Mouse (Mus musculus): ENCODE results near the gene Egr2.

The Egr2 gene

DNA sequence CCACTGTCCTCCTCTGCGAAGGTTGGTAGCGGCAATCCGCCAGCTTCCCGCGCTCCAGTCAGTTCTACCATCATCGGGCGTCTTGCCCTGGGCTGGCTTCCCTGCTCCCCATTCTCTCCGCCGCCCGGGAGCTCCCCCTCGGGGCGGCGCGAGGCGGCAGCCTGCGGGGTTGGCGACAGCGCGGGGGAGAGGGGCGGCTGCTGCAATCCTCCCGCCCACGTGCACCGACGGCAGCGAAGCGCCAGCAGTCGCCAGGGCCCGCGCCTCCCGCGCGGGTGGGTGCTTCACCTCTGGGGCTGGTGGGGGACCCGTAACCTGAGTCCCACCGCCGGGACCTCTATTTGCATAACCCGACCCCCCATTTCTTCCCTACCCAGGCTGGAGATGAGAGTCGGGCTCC, at the start of gene Egr2:
Gene Egr2 (plus strand): TSS at position 220 of the 400 bp plus-strand sequence.
- in situ Hi-C loops (cut with MboI, MseI), result loop anchor here in 1 of 2 experiments (5.0 to 10.0 kb wide), 2 partner anchors 192 to 610 kb away; no protein-coding TSS in a partner anchor

DNA sequence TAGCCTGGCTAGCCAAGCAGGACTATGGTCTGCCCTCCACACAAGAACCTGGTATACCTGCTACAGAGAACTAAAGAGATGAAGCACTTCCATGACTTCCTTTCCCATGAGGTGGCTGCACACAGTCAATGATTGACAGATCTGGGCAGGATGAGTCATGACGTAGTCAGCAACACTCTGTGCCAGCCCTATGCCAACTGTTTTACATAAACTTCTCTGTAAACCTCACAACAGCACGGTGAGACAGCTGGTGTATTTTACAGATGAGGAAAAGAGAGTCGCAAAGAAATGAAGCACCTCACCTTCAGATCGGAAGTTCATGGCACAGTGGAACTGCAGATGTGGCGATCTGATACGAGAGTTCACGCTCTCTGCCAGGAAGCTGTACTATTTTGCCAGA, 47.8 kb upstream of the Egr2 start:
- in situ Hi-C loops (cut with MboI, MseI), result loop anchor here in 1 of 2 experiments (5.0 kb wide), 1 partner anchor 40 kb away; no protein-coding TSS in a partner anchor

DNA sequence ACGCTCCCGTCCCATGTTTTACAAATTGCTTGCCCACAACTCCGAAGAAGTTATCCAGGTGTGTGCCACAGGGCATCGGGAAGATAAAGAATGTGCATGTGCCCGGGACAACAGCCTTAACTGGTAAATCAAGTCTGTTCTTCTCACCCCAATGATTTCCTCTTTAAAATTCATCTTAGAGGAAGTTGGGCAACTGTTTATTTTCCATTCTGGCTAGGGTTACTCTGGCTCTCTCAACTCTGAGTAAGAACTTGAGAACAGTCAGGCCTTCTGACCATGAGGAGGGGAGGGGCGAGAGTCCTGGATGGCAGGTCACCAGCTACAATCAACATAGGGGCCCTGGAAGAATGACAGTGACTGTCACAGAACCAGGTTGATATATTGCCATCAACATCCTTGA, 45.4 kb upstream of the Egr2 start:
- in situ Hi-C loops (cut with MboI, MseI), result loop anchor here in 1 of 2 experiments (5.0 kb wide), 1 partner anchor 37 kb away; no protein-coding TSS in a partner anchor

DNA sequence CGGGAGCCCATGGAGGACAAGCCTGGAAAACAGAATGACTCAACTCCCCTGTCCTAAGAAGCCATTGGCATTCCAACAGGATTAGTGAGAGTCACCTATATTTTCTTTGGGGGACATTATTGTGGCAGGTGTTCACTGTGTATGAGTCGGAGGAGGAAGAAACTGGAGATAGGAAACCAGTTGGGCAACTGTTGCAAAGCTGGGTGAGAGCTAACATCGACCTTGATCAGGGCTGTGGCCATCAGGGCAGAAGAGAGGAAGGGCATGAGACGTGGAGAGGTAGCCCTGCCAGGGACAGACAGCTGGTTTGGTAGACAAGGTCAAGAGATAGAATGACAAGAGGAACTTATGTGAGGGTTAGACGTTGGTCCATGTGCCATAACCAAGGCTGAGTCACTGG, 44.6 kb upstream of the Egr2 start:
- in situ Hi-C loops (cut with MboI, MseI), result no loop called here

DNA sequence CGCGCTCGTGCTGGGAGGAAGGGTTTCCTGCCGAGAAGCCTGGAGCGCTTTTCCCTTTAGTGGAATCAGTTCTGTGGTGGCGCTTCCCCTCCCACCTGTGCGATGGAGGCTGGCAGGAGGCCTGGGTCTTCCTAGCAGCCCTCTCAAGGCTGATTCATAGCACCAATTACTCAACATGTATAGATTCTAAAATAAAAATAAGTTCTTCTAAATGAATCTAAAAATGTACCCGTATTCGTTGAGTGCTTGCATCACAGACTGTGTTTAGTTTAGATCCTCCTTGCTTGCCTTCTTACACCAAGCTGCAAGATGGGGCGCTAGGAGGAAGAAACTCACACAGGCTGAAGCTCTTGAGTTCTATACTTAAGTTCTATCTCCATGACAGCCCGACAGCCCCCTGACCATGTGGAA, 43.1 kb upstream of the Egr2 start:
- in situ Hi-C loops (cut with MboI, MseI), result no loop called here

DNA sequence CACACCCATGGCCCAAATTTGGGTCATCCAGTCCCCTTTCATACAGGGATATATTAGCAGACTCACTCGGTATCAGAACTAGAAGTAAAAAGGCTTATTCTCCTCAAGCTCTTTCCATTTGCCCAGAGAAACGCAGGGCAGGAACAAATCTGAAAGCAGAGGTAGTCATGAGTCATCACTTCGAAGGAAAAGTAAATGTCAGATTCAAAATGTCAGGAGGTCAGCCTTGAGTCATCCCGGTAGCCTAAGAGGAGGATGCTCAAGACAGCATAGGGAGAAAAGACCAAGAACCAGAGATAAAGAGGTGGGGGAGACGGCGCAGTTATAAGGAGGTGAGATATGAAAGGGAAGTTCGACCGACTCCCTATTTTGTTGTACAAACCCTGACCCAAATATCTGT, 41.7 kb upstream of the Egr2 start:
- in situ Hi-C loops (cut with MboI, MseI), result no loop called here

DNA sequence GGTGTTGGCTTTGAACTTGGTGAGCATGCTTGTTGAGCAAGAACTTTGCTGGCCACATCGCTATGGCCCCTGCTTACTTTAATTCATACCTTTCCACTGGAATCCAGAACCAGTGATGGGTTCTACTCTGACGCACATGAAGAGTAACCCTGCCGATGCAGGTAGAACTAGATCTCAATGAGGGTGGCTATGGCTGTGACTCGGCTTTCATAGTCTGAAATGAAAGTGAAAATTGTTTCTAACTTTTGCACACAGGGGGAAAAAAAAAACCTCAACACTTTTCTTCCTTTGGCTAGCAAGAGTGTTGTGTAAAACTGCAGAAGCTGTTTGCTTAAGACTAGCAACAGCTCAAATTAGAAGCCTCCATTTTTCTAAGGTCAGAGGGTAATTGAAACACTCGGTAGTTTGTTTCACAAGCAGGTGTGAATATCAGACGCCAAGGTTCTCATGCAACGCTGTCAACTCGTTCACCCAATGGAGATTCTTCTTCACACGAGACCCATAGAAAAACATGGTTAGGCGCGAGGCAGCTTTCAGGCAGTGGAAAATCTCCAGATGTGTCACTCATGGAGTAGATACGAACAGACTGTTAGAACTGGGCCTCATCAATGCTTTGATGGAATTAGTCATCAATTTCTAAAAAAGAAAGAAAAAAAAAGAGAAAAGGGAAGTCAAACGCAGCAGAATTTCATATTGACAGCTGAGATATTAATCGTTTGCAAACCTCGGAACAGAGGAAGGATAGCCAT, 38.0 kb upstream of the Egr2 start:
- in situ Hi-C loops (cut with MboI, MseI), result loop anchor here in 1 of 2 experiments (5.0 kb wide), 1 partner anchor 370 kb away; no protein-coding TSS in a partner anchor

DNA sequence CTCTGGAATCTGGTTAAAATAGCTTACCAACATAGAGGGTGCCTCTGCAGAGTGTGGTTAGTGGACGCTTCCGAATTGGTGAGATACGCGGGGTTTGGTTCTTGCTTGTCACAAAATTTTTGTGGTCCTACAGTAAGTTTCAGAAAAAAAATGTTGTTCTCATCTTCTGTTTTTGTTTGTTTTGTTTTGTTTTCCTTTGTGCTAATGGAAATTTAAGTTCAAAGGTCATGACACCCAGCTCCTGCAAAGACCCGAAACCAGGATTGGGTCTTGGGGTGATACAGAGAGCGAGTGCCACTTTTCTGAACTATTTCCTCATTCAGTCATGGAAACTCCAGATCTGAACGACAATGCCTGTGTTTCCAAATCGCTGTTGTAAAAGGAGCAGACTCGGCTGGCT, 37.3 kb upstream of the Egr2 start:
- in situ Hi-C loops (cut with MboI, MseI), result loop anchor here in 1 of 2 experiments (5.0 kb wide), 1 partner anchor 371 kb away; no protein-coding TSS in a partner anchor

DNA sequence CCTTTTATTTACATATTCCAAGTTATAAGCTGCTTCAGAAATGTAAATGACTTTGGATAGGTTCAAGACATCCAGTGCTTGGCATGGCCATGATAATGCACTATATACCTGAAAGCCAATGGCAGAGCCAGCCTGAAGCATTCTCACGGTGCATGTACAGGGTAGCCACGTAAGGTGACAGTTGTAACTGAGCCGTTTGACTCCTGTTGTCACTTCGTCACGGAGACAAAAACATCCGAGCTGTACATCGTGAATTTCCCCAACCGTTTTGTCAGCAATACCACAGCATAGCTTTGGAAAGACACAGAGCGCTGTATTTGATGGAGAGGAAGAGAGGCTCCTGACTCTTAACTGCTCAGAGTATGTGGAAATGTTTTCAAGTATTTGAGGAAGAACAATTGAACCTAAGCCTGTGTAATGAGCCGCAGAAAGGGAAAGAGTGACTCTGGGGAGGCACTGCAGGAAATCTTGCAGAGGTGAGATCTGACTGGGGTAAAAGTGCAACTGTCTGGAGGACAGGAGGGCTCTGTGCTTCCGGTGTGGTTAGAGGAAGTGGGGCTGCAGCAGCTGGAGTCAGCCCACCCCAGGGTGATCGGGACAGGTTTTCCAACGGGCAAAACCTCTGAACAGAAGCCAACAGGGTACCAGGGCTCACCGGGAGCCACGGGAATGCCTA, 31.8 kb upstream of the Egr2 start:
- in situ Hi-C loops (cut with MboI, MseI), result loop anchor here in 1 of 2 experiments (10.0 kb wide), 1 partner anchor 649 kb away; no protein-coding TSS in a partner anchor

DNA sequence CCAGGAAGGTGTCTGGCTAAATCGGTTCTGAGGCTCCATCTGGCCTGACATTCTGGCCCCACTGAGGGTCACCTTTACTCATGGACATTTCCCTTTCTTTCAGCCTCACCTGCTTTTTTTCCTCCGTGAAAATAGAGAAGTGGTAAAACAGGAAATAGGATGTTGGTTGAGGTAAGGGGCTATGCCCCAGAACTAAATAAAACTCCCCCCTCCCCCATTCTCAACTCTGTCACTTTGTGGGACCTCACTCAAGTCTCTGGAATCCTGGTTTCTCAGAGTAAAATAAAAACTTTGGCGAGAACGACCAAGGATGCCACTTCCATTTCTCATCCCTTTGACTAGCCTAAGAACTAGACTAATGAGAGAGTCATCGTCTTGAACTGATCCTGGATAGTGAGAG, 31.2 kb upstream of the Egr2 start:
- in situ Hi-C loops (cut with MboI, MseI), result loop anchor here in 1 of 2 experiments (10.0 kb wide), 1 partner anchor 649 kb away; no protein-coding TSS in a partner anchor

DNA sequence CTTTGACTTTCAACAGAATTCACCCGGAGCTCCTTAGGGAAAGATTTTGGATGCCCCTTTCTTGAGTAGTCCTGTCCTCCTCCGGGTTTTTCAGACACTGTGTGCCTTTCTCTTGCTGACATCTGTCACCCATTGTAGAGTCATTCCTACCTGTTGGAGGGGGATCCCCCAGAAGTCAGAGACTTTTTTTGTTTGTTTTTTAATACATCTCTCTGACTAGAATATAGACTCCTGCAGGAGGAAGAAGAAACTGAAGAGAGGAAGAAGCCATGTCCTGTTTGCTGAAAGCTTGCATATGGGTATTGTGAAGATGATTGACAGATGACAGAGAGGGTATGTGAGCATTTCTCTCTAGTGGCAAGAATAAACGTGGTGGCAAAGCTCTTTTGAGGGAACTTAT, 30.0 kb upstream of the Egr2 start:
- in situ Hi-C loops (cut with MboI, MseI), result loop anchor here in 1 of 2 experiments (10.0 kb wide), 1 partner anchor 650 kb away; no protein-coding TSS in a partner anchor

DNA sequence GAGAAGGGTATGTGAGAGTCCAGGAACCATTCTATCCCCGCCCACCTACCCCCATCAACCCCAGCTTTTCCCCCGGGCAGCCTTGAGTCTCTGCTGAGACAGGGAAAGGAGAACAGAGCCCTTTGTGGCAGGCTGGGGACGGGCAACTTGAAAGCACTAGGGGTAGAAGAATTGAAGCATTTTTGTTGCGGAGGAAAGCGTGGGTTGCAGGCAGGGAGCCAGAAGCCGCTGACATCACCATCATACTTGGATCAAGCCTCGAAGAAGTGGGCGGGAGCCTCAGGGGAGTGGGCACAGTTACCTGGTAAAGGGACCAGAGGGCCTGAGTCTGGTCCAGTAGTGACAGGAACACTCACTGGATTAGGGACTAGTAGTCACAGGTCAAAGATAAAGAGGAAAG, 23.1 kb upstream of the Egr2 start:
- in situ Hi-C loops (cut with MboI, MseI), result no loop called here

DNA sequence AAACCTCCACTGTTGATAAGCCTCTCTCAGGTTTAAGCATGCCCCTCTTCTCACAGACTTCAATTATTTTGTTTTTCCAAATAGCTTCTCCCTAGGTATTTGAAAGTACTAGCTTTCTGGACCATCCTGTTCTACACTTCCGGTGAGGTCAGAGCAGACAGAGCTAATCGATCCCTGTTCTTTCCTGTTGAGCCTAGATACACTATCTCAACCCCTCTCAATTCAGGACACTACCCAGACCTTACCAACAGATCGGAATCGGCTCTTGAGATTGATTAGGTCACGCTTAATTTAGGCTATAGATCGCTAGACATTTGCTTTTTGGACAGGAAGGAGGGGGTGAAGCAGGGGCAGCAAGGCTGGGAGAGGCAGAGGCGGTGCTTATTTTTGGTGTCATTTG, 22.4 kb upstream of the Egr2 start:
- in situ Hi-C loops (cut with MboI, MseI), result no loop called here

DNA sequence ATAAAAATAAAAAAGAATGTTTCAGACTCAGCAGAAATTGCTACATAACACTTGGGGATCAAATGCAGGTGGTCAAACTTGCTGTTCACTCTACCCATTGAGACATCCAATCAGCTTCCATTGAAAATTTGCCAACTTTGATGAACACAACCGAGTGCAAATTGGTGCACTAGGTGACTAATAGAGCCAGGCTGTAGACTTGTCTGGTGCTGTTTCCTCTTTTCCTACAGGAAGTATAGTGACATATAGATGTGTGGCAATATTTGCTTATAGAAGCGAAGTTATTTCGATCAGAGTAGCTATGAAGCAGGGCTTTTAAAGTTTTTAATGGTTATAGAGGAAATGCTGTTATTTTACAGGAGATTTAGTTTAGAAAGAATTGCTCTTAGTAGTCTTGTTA, 16.5 kb upstream of the Egr2 start:
- in situ Hi-C loops (cut with MboI, MseI), result no loop called here

DNA sequence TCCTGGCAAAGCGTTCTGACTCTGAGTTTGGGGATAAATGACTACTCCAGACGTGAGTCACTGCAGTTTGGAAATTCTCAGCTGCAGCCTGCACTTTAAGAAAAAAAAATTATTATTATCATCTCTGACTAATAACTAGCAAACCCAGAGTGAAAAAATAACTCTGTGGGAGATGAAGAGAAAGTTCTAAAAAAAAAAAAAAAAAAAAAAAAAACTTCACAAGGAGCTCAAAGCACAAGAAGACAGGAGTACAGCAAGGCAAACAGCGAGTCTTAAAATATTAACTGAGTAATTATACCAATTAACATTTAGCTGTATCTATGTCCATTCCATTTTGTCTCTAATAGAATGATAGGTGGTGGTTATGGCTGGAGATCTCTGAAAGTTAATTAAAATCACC, 11.1 kb upstream of the Egr2 start:
- in situ Hi-C loops (cut with MboI, MseI), result loop anchor here in 1 of 2 experiments (10.0 kb wide), 1 partner anchor 199 kb away; no protein-coding TSS in a partner anchor

DNA sequence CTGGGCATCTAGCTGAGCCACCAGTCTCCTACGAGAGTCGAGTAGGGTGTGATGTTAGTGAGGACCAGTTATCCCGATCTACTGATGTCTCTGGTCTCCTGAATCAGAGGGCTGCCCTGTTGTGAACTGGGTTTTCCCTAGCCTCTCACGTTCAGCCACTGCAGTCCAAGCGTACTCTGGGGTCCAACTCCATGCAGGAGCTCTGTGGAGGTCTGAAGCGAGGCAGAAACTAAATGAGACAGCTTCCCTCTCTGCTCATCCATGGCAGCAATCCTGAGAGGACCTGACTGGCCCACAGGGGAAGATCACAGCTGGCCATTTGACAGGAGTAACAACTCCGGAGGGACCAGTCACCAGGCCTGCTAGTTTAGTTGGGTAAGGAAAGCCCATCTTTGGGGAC, 10.6 kb upstream of the Egr2 start:
- in situ Hi-C loops (cut with MboI, MseI), result loop anchor here (5.0 to 10.0 kb wide), 3 partner anchors 37 to 207 kb away; no protein-coding TSS in a partner anchor

DNA sequence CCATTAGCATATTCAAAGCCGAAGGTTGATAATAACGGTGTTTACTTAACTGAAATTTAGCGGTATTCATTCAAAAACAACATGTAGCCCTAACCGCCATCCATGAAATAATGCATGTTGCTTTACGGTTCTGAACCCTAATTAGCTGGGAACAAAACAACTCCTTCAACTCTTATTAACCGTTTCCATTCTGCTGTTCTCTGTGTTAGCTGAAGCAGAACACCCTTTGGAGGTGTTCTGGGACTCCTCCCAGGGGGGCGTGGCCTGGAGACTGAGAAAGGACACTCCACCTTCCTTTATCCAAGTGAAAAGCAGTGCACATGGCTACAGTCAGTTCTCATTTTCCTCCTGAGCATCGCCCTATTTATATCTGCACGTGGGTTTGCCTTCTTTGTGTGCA, 8.8 kb upstream of the Egr2 start:
- in situ Hi-C loops (cut with MboI, MseI), result loop anchor here (5.0 to 10.0 kb wide), 3 partner anchors 39 to 209 kb away; no protein-coding TSS in a partner anchor

DNA sequence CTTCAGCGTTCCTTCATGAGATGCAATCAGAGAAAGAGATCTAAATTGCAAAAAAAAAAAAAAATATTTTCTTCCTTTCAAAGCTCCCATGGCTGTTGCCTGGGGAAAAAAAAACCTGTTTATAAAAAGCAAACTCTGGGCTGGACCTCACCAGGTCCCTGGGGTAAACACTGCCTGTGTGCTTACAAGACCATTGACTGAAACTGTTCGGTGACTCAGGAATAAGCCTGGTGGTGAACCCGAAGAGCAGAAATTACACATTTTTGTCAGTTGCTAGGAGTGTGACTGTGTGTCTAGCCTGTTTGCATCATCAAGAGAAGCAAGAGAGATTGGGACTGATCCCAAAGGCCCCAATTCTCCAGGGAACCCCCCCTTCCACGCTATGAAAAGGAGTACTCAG, 5.5 kb upstream of the Egr2 start:
- in situ Hi-C loops (cut with MboI, MseI), result loop anchor here (5.0 to 10.0 kb wide), 4 partner anchors 42 to 605 kb away; no protein-coding TSS in a partner anchor

DNA sequence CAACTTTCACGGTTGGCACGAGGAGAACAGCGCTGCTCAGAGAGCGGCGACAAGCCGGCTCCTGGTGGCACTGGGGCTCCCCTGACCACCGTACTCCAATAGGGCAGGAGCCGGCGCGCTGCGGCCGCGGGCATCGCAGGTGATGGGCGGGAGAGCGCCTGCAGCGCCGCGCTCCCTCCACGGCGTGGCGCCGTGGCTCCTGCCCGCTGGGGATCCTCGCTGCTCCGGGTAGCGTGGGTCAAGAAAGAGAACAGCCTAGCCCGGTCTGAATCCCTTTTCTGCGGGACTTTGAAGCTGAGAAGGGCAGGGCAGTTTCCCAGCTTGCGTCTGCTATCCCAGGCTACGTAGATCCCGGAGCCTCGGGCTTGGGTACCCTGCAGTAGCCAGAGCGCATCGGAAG, 697 bp downstream of the Egr2 start:
- in situ Hi-C loops (cut with MboI, MseI), result loop anchor here in 1 of 2 experiments (5.0 to 10.0 kb wide), 2 partner anchors 191 to 611 kb away; no protein-coding TSS in a partner anchor

DNA sequence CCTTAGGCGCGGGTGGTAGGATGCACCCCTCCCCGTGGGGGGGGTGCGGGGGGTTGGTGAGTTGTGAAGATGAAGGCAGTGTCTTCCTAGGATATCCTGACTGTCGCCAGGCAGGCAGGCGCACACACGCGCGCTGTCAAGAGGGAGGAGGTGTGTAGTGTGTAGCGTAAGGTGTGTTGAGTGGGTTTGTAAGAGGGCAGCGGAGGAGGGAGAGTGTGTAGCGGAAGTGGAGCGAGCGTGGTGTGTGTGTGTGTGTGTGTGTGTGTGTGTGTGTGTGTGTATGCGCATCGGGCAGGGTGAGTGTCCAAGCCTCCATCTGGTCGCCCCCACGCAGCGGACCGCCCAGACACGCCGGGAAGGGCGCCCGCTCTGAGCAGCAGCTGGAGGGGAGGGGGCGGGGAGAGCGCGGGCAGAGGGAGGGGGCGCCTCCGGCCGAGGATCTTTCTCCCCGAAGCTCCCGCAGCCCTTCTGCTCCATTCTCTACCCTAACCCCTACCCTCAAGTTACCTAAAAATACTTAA, 1.4 kb downstream of the Egr2 start:
- in situ Hi-C loops (cut with MboI, MseI), result loop anchor here in 1 of 2 experiments (5.0 to 10.0 kb wide), 2 partner anchors 191 to 612 kb away; no protein-coding TSS in a partner anchor

DNA sequence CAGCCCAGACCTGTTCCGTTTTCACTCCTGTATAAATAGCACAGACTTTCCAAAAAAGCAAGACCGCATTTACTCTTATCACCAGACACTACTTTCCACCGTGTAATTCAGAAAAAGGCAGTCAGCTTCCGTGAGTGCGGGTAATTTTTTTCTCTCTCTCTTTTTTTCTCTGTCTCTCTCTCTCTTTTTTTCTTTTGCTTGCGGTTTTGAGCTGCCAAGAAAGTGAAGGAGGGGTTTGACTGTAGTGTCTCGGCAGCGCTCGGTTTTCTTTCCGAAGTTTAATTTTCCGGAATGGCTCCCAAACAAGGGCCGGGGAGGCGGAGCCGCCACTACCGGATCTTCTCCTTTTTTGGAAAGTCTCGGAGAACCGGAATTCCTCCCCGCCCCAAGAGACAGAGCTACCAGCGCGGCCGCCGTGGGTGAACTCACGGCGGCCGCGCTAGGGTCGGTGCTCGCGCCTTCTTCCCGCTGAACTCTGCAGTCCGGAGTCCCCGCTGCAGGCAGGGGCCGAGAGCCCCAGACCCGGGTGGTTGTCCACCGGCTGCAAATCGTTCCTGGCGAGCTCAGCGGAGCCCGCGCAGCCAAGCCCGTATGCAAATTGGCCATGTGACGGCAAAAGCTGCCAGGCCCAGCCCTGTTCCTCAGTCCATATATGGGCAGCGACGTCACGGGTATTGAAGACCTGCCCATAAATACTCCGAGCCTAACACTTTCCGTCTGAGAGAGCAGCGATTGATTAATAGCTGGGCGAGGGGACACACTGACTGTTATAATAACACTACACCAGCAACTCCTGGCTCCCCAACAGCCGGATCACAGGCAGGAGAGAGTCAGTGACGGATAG, 2.1 kb downstream of the Egr2 start:
- in situ Hi-C loops (cut with MboI, MseI), result loop anchor here in 1 of 2 experiments (5.0 to 10.0 kb wide), 2 partner anchors 190 to 613 kb away; no protein-coding TSS in a partner anchor

Data from T-helper 17 cell (primary cell).